Mouse (Mus musculus) testis, adult 2 months (tissue): ENCODE data around the gene 6330409D20Rik.

Source experiments
- CTCF ChIP-seq: fragments of 200-500 bp; IDR thresholded peaks from 2 replicates; pipeline ENCODE4 v1.5.1; 2012; ENCODE audit warnings: low read depth, mild to moderate bottlenecking, inconsistent platforms, low read length, moderate library complexity; ENCODE audit not compliant: control insufficient read depth, insufficient read depth, insufficient replicate concordance
- POLR2A ChIP-seq: fragments of 200-500 bp; IDR thresholded peaks from 2 replicates; pipeline ENCODE4 v1.6.1; 2012; ENCODE audit warnings: low read depth, mild to moderate bottlenecking, inconsistent platforms, low read length, moderate library complexity; ENCODE audit not compliant: control insufficient read depth

- no peak for TF ChIP-seq CTCF
- peak; percentile 80 for TF ChIP-seq POLR2A
Observed at GRCm38 (mm10) chr2:32775359-32776074, 34.7 kb upstream of the 6330409D20Rik start, which contains the start of the genes Ttc16 and Ptrh1.
